Mouse (Mus musculus) liver, embryonic 14.5 days (tissue): ENCODE data around the gene Dazap1.

Experiments
- CTCF ChIP-seq: IDR thresholded peaks from 2 replicates; pipeline ENCODE4 v1.5.1; 2016; ENCODE audit warnings: antibody characterized with exemption, low read depth, control low read depth
- EP300 ChIP-seq: IDR thresholded peaks from 2 replicates; pipeline ENCODE4 v1.6.1; 2016; ENCODE audit warnings: antibody characterized with exemption, low read depth

GRCm38 (mm10) chr10:80279273-80279672 lies 18.0 kb downstream of the Dazap1 start:
- TF ChIP-seq CTCF (no peak), EP300 (no peak)
